Mouse (Mus musculus): ENCODE data around the gene BC107364. TPM values are rescaled to one million over a fixed set of nuclear protein-coding genes. Genes with fewer than 3 reads are reported as not detected.
"Not testable (repeated sequence)": the region's sequence is repeated elsewhere in the genome, so short reads cannot be mapped to it uniquely, and the experiment has no call there.

BC107364 gene
- polyA plus RNA-seq, 1 experiment from 2014 or later: not detected

DNA sequence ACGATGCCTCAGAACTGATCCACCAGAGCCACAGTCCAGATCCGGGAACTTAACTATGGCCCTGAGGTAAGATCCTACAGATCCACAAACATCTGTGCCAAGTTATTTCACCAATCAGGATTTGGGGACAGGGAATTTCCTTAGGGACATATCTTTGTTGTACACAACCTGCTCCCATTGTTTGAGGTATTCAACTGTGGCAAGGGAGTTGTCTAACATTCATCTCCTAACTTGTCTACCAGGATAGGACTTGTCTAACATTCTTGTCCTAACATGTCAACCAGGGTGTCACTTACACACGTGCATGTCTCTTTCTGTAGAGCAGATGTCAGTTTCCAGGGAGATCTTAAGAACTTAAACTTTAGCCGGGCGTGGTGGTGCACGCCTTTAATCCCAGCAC lies 35.5 kb downstream of the BC107364 start:
- Histone ChIP-seq H3K9me3 (no peaks in the 10 kb centered on the region), H3K27ac (replicated peaks) (no peak overlapping the region), H3K4me1 (replicated peaks) (0 out of 2 replicates have a peak, but pooled peaks cover 4% of the 10 kb centered on the region), H3K4me3 (no peak overlapping the region), H3K27me3 (peaks cover 7% of the 10 kb centered on the region), H3K4me2 (no peak overlapping the region), H3K9ac (no peak overlapping the region), H3K36me3 (no peaks in the 10 kb centered on the region)
- no peak for ATAC-seq (ENCODE audit: low FRiP score, low read depth)
- WGBS: 92% methylated on average over 6 of the region's 6 CpGs

DNA sequence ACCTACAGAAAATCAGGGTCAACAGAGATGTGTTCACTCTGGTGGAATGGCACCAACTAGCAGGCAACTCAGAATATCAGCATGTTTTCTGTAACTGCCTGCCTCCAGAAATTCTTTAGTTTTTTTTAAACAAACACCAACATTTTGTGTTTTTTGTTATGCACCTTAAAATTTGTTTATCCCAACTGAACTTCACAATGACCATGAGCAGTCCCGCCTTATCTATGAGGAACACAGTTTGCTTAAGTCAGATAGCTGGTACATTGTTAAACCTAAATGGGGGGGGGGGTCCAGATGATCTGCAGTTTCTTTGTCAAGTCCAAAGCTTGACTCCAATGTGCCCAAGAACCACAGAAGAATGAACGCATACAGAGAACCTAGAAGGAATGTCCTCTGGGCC lies 36.0 kb downstream of the BC107364 start:
- no peak for ATAC-seq (ENCODE audit: low FRiP score, low read depth)
- no peak overlapping the region for H3K27ac ChIP-seq (replicated peaks)
- WGBS: 95% methylated on average over 2 of the region's 2 CpGs
- no peaks in the 10 kb centered on the region for H3K9me3 ChIP-seq
- no peak overlapping the region for H3K4me2 ChIP-seq
- H3K4me1 ChIP-seq (replicated peaks): 0 out of 2 replicates have a peak, but pooled peaks cover 4% of the 10 kb centered on the region
- no peak overlapping the region for H3K4me3 ChIP-seq
- H3K9ac ChIP-seq: no peak overlapping the region
- peaks cover 11% of the 10 kb centered on the region for H3K27me3 ChIP-seq
- H3K36me3 ChIP-seq: no peaks in the 10 kb centered on the region

DNA sequence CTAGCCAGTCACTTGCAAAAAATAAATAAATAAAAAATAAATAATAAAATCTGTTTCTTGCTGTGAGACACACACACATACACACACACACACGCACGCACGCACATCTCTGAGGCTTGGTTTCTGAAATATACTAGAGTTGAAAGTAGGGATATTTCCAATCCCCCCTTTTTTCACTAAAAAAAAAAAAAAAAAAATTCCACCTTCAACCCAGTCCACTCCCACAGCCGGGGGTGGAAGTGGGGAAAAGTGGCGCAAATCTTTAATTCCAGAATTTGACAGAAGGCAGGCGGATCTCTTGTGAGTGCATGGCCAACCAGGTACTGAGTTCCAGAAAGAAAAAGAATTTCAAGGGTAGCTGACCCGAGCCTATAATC lies 37.2 kb downstream of the BC107364 start:
- Histone ChIP-seq H3K4me3 (peak overlapping the region; percentile 64), H3K36me3 (no peaks in the 10 kb centered on the region), H3K27ac (replicated peaks) (peak overlapping the region; percentile 85), H3K27me3 (peaks cover 22% of the 10 kb centered on the region), H3K4me2 (peak overlapping the region; percentile 82), H3K9ac (peak overlapping the region; percentile 81; the same call in 1 of the 2 replicates), H3K9me3 (no peaks in the 10 kb centered on the region), H3K4me1 (replicated peaks) (0 out of 2 replicates have a peak, but pooled peaks cover 4% of the 10 kb centered on the region)
- no peak for ATAC-seq (ENCODE audit: low FRiP score, low read depth)
- WGBS: 37% methylated on average over 7 of the region's 7 CpGs

DNA sequence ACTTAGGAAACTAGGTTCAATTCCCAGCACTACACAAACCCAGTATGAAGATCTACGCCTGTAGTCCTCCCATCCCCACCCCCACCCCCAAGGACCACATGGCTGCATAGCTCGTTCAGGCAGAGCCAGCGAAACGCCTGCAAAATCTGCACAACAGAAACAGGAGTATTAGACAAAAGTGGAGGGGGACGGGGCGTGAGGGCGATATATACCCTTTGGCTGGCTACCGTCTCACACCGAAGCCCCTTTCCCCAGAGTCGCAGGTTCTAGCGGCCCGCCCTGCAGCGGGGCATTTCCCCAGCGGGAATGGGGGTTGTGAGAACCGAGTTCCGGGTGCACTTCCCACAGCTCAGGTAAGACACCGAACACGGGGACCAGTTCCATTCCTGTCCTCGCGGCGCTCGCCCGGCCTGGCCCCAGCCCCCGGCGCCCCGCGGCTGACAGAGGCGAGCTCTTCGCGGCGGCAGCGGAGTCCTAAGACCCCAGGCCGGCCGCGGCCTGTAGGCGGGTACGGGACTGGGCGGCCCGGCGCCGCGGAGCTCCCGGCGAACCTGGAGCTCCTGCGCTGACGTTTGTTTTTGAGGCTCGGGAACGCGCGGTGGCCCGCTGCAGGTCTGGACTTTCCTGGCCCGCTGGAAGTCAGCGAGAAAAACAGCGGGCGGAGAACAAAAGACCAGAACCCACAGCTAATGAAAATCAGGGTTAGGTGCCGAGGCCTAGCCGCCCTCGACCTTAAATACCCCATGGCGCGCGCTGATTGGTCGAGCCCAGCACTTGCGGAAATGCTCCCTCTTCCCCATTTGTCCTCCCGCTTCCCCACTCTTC lies 37.8 kb downstream of the BC107364 start:
- H3K36me3 ChIP-seq: no peaks in the 10 kb centered on the region
- H3K9ac ChIP-seq: peak overlapping the region; percentile 81
- H3K4me3 ChIP-seq: peak overlapping the region; percentile 64
- H3K4me2 ChIP-seq: peak overlapping the region; percentile 82
- peak overlapping the region; percentile 85 for H3K27ac ChIP-seq (replicated peaks)
- H3K9me3 ChIP-seq: no peaks in the 10 kb centered on the region
- peaks cover 28% of the 10 kb centered on the region for H3K27me3 ChIP-seq
- WGBS: under 1% methylated on average over 63 of the region's 64 CpGs
- H3K4me1 ChIP-seq (replicated peaks): 0 out of 2 replicates have a peak, but pooled peaks cover 5% of the 10 kb centered on the region
- peak; percentile 85 for ATAC-seq (ENCODE audit: low FRiP score, low read depth)

DNA sequence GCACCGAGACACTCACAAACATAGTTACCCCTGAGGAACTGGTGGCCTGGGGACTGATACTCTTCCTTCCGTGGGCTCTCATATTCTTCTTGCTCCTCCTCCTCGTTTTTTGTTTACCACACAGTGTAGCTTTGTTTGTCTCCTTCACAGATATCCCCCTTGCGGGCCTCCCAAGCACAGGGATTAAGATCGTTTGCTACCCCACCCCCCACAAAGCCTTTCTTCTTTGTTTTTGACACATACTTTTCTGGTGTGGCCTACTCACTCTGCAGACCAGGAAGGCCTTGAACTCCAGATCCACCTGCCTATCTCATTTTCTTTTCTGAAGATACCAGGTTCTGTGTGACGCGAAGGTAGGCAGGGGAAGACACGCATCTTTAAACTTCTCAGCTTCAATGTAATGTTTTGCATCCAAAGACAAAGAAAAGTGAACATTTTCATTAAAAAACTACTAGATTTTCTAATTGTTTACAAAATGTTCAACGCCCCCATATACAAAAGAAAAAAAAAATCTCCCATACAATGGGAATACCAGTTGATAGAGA lies 38.5 kb downstream of the BC107364 start:
- H3K4me3 ChIP-seq: peak overlapping the region; percentile 64
- H3K9me3 ChIP-seq: no peaks in the 10 kb centered on the region
- H3K4me1 ChIP-seq (replicated peaks): 0 out of 2 replicates have a peak, but pooled peaks cover 7% of the 10 kb centered on the region
- no peaks in the 10 kb centered on the region for H3K36me3 ChIP-seq
- no peak overlapping the region for H3K9ac ChIP-seq
- WGBS: 57% methylated on average over 9 of the region's 9 CpGs
- H3K4me2 ChIP-seq: peak overlapping the region; percentile 82
- no peak for ATAC-seq (ENCODE audit: low FRiP score, low read depth)
- H3K27me3 ChIP-seq: peaks cover 35% of the 10 kb centered on the region
- peak overlapping the region; percentile 85; the same call in 1 of the 2 replicates for H3K27ac ChIP-seq (replicated peaks)

DNA sequence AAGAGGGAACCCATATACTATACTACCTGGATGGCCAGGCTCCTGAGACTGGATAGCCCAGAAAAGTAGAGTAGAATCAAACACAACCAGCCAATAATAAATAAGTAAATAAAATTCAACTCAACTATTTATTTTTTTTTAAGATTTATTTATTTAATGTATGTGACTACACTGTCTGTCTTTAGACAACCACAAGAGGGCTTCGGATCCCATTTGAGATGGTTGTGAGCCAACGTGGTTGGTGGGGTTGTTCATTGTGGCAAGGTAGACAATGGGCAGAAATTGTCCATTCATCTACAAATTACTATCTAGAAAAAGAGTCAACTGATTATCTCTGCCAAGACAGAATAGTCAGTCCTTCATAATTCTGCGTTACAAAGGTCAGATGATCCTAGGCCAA lies 40.3 kb downstream of the BC107364 start:
- Histone ChIP-seq H3K4me1 (replicated peaks) (0 out of 2 replicates have a peak, but pooled peaks cover 7% of the 10 kb centered on the region), H3K27me3 (peaks cover 50% of the 10 kb centered on the region), H3K27ac (replicated peaks) (no peak overlapping the region), H3K36me3 (no peaks in the 10 kb centered on the region), H3K4me3 (no peak overlapping the region), H3K9ac (no peak overlapping the region), H3K4me2 (no peak overlapping the region), H3K9me3 (no peaks in the 10 kb centered on the region)
- WGBS: 79% methylated on average over 3 of the region's 3 CpGs
- no peak for ATAC-seq (ENCODE audit: low FRiP score, low read depth)

DNA sequence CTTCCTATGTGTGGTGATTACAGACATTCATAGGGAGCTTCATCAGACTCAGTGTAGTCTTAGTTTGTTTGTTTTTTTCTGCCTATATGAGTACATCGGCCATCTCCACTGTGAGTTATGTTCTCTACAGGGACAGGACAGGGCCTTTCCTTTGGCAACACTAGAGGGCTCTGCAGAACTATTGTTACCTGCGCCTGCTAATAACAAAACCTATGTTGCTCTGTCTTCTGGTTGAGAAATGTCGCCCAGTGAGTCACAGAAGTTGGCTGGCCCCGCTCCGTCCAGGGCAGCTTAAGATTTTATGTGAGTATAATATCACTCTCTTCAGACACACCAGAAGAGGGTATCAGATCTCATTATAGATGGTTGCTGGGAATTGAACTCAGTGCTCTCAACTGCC lies 41.1 kb downstream of the BC107364 start:
- Histone ChIP-seq H3K4me2 (no peak overlapping the region), H3K27me3 (peaks cover 57% of the 10 kb centered on the region), H3K9me3 (no peaks in the 10 kb centered on the region), H3K36me3 (no peaks in the 10 kb centered on the region), H3K27ac (replicated peaks) (no peak overlapping the region), H3K4me1 (replicated peaks) (0 out of 2 replicates have a peak, but pooled peaks cover 7% of the 10 kb centered on the region), H3K9ac (no peak overlapping the region), H3K4me3 (no peak overlapping the region)
- ATAC-seq (ENCODE audit: low FRiP score, low read depth): no peak
- 87% methylated on average over 5 of the region's 5 CpGs for WGBS

DNA sequence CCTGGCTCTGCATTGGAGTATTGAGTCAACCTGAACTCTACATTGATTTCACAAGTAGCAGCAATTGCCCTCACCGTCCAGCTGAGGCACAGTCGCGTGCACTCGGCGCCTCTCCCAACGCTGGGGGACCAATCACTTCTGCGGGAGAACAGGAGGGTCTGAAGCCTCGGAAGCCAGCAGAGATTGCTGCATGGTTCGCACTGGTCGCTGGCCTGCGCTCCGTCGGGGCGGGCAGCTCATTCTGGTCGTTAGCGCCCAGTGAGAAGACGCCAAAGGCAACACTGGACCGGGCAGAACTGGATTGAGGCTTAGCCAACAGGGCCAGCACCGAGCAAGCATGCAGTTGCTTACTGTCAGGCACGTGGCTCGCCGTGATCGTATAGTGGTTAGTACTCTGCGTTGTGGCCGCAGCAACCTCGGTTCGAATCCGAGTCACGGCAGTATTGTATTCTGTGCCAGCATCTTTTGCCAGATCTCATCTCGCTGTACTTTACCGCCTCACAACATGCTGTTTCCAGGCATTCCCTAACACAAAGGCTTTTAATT lies 42.3 kb downstream of the BC107364 start:
- Histone ChIP-seq H3K27me3 (peaks cover 67% of the 10 kb centered on the region), H3K9ac (no peak overlapping the region), H3K36me3 (no peaks in the 10 kb centered on the region), H3K4me2 (peak overlapping the region; percentile 29), H3K4me1 (replicated peaks) (0 out of 2 replicates have a peak, but pooled peaks cover 7% of the 10 kb centered on the region), H3K9me3 (no peaks in the 10 kb centered on the region), H3K4me3 (peak overlapping the region; percentile 8; the same call in 1 of the 2 replicates), H3K27ac (replicated peaks) (no peak overlapping the region)
- no peak for ATAC-seq (ENCODE audit: low FRiP score, low read depth)
- WGBS: 4% methylated on average over 31 of the region's 31 CpGs

DNA sequence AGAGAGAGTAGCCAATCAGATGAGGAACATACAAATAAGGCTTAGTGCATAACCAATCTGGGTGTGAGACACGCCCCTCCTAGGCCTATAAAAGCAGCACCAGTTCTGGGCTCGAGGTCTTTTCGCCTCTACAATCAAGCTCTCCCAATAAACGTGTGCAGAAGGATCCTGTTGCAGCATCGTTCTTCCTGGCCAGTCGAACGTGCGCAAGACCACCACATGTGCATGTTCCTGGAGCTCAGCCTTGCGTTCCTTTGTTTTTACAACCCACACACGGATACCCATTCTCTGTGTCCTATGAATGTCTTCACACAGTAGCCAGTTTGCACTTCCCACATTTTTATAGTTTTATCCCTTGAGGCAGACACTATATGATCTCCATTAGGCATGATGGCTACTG lies 44.0 kb downstream of the BC107364 start:
- H3K4me3 ChIP-seq; H3K9ac ChIP-seq; H3K27ac ChIP-seq (replicated peaks); H3K9me3 ChIP-seq; H3K36me3 ChIP-seq; ATAC-seq (ENCODE audit: low FRiP score, low read depth); H3K4me2 ChIP-seq; H3K4me1 ChIP-seq (replicated peaks): not testable (repeated sequence)
- peaks cover 80% of the 10 kb centered on the region for H3K27me3 ChIP-seq
- WGBS: 90% methylated on average over 10 of the region's 10 CpGs

DNA sequence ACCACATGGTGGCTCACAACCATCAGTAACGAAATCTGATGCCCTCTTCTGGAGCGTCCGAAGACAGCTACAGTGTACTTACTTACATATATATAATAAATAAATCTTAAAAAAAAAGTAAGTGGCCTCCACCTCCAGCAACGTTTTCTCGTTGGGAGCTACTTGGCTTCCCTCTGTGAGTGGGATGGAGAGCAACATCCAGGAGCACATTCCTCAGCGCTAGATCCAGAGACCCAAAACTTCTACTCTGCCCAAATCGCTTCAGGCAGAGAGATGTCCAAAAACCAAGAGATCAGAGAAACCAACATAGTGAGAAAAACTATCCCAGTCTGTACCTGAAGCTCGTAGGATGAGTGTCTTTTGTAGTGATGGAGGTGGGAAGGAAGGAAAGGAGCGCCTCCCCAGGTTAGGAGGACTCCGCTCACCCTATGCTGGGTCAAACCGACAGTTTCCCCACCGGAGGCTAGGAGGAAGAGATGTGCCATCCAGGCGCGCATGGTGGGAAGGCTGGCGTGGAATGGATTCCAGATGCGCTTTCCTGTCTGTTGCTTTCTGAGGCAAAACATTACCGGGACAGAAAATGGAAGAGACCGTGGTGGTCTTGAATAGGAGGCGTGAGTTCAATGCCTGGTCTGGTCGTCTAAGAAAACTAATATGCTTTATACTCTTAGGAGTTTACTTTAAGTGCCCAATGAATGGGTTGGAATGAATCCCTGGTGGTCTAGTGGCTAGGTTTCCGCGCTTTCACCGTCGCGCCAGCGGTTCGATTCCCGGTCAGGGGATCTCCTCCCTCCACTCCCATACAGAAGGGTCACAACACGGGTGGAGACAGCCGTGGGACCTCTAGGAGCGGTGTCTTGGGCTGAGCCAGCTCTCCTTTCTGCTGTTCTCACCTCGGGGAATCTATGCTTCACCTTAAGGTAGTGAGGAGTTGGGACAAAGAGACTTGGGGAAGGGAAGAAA lies 46.3 kb downstream of the BC107364 start:
- WGBS: 62% methylated on average over 32 of the region's 32 CpGs
- no peaks in the 10 kb centered on the region for H3K9me3 ChIP-seq
- no peaks in the 10 kb centered on the region for H3K36me3 ChIP-seq
- peaks cover 91% of the 10 kb centered on the region for H3K27me3 ChIP-seq
- H3K4me3 ChIP-seq: no peak overlapping the region
- peaks cover 10% of the 10 kb centered on the region; the same call in 1 of the 2 replicates for H3K4me1 ChIP-seq (replicated peaks)
- H3K9ac ChIP-seq: no peak overlapping the region
- no peak overlapping the region for H3K27ac ChIP-seq (replicated peaks)
- no peak overlapping the region for H3K4me2 ChIP-seq
- no peak for ATAC-seq (ENCODE audit: low FRiP score, low read depth)

DNA sequence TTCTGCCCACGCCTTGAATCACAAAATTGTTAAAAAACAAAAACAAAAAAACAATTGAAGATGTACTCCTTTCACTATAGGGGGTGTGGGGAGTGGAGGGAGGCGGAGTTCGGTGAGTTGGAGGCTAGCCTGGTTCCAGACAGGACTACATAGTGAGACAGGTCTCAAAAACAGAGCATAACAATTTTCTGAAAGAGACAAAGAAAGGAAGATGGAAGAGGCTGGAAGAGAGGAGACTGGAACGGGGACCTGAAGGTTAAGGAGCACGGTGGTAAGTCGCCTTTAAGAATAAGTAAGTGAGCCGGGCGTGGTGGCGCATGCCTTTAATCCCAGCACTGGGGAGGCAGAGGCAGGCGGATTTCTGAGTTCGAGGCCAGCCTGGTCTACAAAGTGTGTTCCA lies 47.1 kb downstream of the BC107364 start:
- H3K27me3 ChIP-seq: peaks cover 91% of the 10 kb centered on the region
- H3K27ac ChIP-seq (replicated peaks): no peak overlapping the region
- H3K4me2 ChIP-seq: no peak overlapping the region
- no peak overlapping the region for H3K4me3 ChIP-seq
- WGBS: 29% methylated on average over 11 of the region's 11 CpGs
- H3K36me3 ChIP-seq: no peaks in the 10 kb centered on the region
- no peaks in the 10 kb centered on the region for H3K9me3 ChIP-seq
- no peak for ATAC-seq (ENCODE audit: low FRiP score, low read depth)
- H3K4me1 ChIP-seq (replicated peaks): peaks cover 10% of the 10 kb centered on the region; the same call in 1 of the 2 replicates
- no peak overlapping the region for H3K9ac ChIP-seq

Data from hindbrain, embryonic 15.5 days (tissue).